Mouse (Mus musculus): Measurements from ENCODE around the gene Gm45234. TPM values are rescaled to one million over a fixed set of nuclear protein-coding genes. Genes with fewer than 3 reads are reported as not detected.

Gene Gm45234
- polyA plus RNA-seq, 1 experiment = not detected

- Histone ChIP-seq H3K4me3 (ENCODE audit: low read depth, low read length) (peak overlapping the region; percentile 60), H3K27me3 (ENCODE audit: control insufficient read depth, insufficient read depth, low read length, poor library complexity, severe bottlenecking) (no peaks in the 10 kb centered on the region), H3K4me1 (ENCODE audit: control insufficient read depth, insufficient read depth, low read length) (peaks cover 9% of the 10 kb centered on the region), H3K36me3 (ENCODE audit: control insufficient read depth, insufficient read depth, low read length, poor library complexity, severe bottlenecking) (no peaks in the 10 kb centered on the region), H3K27ac (ENCODE audit: insufficient read depth, low read length) (peak overlapping the region; percentile 41), H3K9ac (ENCODE audit: low read depth, poor library complexity, severe bottlenecking) (peak overlapping the region; percentile 43), H3K9me3 (replicated peaks; ENCODE audit: control insufficient read depth, insufficient read depth, low read length, poor library complexity, severe bottlenecking) (no peaks in the 10 kb centered on the region)
- TF ChIP-seq CTCF (IDR thresholded peaks at IDR 0.05; ENCODE audit: low read depth, low read length) = no peak
- TF ChIP-seq POLR2A (IDR thresholded peaks at IDR 0.05; ENCODE audit: insufficient read depth, low read length) = peak; percentile 26
- TF ChIP-seq EP300 (IDR thresholded peaks at IDR 0.05; ENCODE audit: insufficient read depth, low read depth, low read length) = peak; percentile 79
Observed at GRCm38 (mm10) chr6:124732476-124733370, 23.1 kb downstream of the Gm45234 start.

- no peak overlapping the region for H3K4me3 ChIP-seq (ENCODE audit: low read depth, low read length)
- no peaks in the 10 kb centered on the region for H3K27me3 ChIP-seq (ENCODE audit: control insufficient read depth, insufficient read depth, low read length, poor library complexity, severe bottlenecking)
- H3K9me3 ChIP-seq (replicated peaks; ENCODE audit: control insufficient read depth, insufficient read depth, low read length, poor library complexity, severe bottlenecking) = no peaks in the 10 kb centered on the region
- TF ChIP-seq EP300 (IDR thresholded peaks at IDR 0.05; ENCODE audit: insufficient read depth, low read depth, low read length) (no peak), CTCF (IDR thresholded peaks at IDR 0.05; ENCODE audit: low read depth, low read length) (no peak), POLR2A (IDR thresholded peaks at IDR 0.05; ENCODE audit: insufficient read depth, low read length) (no peak)
- peaks cover 9% of the 10 kb centered on the region for H3K4me1 ChIP-seq (ENCODE audit: control insufficient read depth, insufficient read depth, low read length)
- no peaks in the 10 kb centered on the region for H3K36me3 ChIP-seq (ENCODE audit: control insufficient read depth, insufficient read depth, low read length, poor library complexity, severe bottlenecking)
- no peak overlapping the region for H3K9ac ChIP-seq (ENCODE audit: low read depth, poor library complexity, severe bottlenecking)
- no peak overlapping the region for H3K27ac ChIP-seq (ENCODE audit: insufficient read depth, low read length)
Observed at GRCm38 (mm10) chr6:124731038-124731437, 24.8 kb downstream of the Gm45234 start.

DNA sequence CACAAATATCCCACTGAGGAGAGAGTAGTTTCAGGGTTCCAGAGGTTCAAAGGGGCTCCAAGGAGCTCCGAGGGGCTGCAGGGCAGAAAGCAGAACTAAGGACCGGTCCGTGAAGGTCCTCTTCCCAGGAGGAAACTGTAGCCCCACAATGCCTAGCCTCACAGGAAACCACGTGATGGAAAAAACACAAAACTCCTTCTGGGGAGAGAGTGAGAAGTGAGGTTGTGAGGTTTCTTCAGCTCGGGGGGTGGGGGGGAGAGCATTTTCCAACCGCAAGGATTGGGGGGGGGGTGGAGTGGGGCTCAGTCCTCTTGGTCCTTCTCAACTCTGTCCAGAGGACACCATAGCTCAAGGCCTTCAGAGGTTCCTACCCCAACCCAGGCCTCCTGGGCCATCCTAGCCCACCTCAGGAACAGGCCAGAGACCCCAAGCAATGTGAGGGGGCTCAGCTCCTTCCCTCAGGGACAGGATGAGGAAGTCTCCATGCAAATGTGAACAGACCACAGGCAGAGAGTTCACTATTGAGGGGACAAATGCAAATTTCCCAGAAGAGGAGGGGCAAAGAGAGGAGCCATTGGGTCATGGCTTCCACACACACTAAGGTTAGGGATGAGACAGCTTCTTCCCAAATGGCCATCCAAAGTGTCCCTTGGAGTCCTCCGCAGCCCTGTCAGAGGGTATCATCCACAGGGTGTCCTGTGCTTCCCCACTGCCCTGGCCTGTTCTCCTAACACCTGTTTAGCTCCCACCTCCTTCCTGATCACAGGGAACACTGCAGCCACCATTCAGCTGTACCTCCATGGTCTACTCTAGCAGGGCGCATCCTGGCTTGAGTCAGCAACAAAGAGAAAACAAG, 25.7 kb downstream of the Gm45234 start:
- peaks cover 9% of the 10 kb centered on the region for H3K4me1 ChIP-seq (ENCODE audit: control insufficient read depth, insufficient read depth, low read length)
- no peak overlapping the region for H3K9ac ChIP-seq (ENCODE audit: low read depth, poor library complexity, severe bottlenecking)
- H3K27me3 ChIP-seq (ENCODE audit: control insufficient read depth, insufficient read depth, low read length, poor library complexity, severe bottlenecking) = no peaks in the 10 kb centered on the region
- no peak overlapping the region for H3K27ac ChIP-seq (ENCODE audit: insufficient read depth, low read length)
- no peaks in the 10 kb centered on the region for H3K9me3 ChIP-seq (replicated peaks; ENCODE audit: control insufficient read depth, insufficient read depth, low read length, poor library complexity, severe bottlenecking)
- no peak overlapping the region for H3K4me3 ChIP-seq (ENCODE audit: low read depth, low read length)
- TF ChIP-seq CTCF (IDR thresholded peaks at IDR 0.05; ENCODE audit: low read depth, low read length) (no peak), POLR2A (IDR thresholded peaks at IDR 0.05; ENCODE audit: insufficient read depth, low read length) (no peak), EP300 (IDR thresholded peaks at IDR 0.05; ENCODE audit: insufficient read depth, low read depth, low read length) (no peak)
- H3K36me3 ChIP-seq (ENCODE audit: control insufficient read depth, insufficient read depth, low read length, poor library complexity, severe bottlenecking) = no peaks in the 10 kb centered on the region

GRCm38 (mm10) chr6:124728621-124729020, 27.2 kb downstream of the Gm45234 start:
- no peak overlapping the region for H3K9ac ChIP-seq (ENCODE audit: low read depth, poor library complexity, severe bottlenecking)
- no peaks in the 10 kb centered on the region for H3K9me3 ChIP-seq (replicated peaks; ENCODE audit: control insufficient read depth, insufficient read depth, low read length, poor library complexity, severe bottlenecking)
- no peaks in the 10 kb centered on the region for H3K36me3 ChIP-seq (ENCODE audit: control insufficient read depth, insufficient read depth, low read length, poor library complexity, severe bottlenecking)
- no peaks in the 10 kb centered on the region for H3K27me3 ChIP-seq (ENCODE audit: control insufficient read depth, insufficient read depth, low read length, poor library complexity, severe bottlenecking)
- no peak for TF ChIP-seq POLR2A (IDR thresholded peaks at IDR 0.05; ENCODE audit: insufficient read depth, low read length)
- TF ChIP-seq EP300 (IDR thresholded peaks at IDR 0.05; ENCODE audit: insufficient read depth, low read depth, low read length) = no peak
- TF ChIP-seq CTCF (IDR thresholded peaks at IDR 0.05; ENCODE audit: low read depth, low read length) = no peak
- H3K4me1 ChIP-seq (ENCODE audit: control insufficient read depth, insufficient read depth, low read length) = peaks cover 9% of the 10 kb centered on the region
- H3K27ac ChIP-seq (ENCODE audit: insufficient read depth, low read length) = no peak overlapping the region
- no peak overlapping the region for H3K4me3 ChIP-seq (ENCODE audit: low read depth, low read length)

GRCm38 (mm10) chr6:124724472-124724871, 31.3 kb downstream of the Gm45234 start:
- no peak overlapping the region for H3K27ac ChIP-seq (ENCODE audit: insufficient read depth, low read length)

More at GRCm38 (mm10) chr6:124724472-124724871, 31.3 kb downstream of the Gm45234 start:
- Histone ChIP-seq H3K4me1 (ENCODE audit: control insufficient read depth, insufficient read depth, low read length) (no peaks in the 10 kb centered on the region), H3K9me3 (replicated peaks; ENCODE audit: control insufficient read depth, insufficient read depth, low read length, poor library complexity, severe bottlenecking) (no peaks in the 10 kb centered on the region), H3K4me3 (ENCODE audit: low read depth, low read length) (no peak overlapping the region), H3K36me3 (ENCODE audit: control insufficient read depth, insufficient read depth, low read length, poor library complexity, severe bottlenecking) (no peaks in the 10 kb centered on the region), H3K27me3 (ENCODE audit: control insufficient read depth, insufficient read depth, low read length, poor library complexity, severe bottlenecking) (no peaks in the 10 kb centered on the region), H3K9ac (ENCODE audit: low read depth, poor library complexity, severe bottlenecking) (no peak overlapping the region)
- TF ChIP-seq POLR2A (IDR thresholded peaks at IDR 0.05; ENCODE audit: insufficient read depth, low read length) = no peak
- TF ChIP-seq EP300 (IDR thresholded peaks at IDR 0.05; ENCODE audit: insufficient read depth, low read depth, low read length) = no peak
- TF ChIP-seq CTCF (IDR thresholded peaks at IDR 0.05; ENCODE audit: low read depth, low read length) = no peak
